Mouse (Mus musculus): ENCODE data around the gene Evi5. TPM values are rescaled to one million over a fixed set of nuclear protein-coding genes. Genes with fewer than 3 reads are reported as not detected.
A peak's percentile ranks its signal among the peaks of the same experiment; 100 is the strongest.

The Evi5 gene
- polyA plus RNA-seq, 1 experiment from 2014 or later: 61.7 TPM

GRCm38 (mm10) chr5:107721638-107722011, 153.3 kb downstream of the Evi5 start:
- Histone ChIP-seq H3K36me3 (replicated peaks; ENCODE audit: control insufficient read depth, insufficient read depth, low read depth, low read length) (no peaks in the 10 kb centered on the region), H3K27me3 (ENCODE audit: control insufficient read depth, insufficient read depth, low read length) (peaks cover 83% of the 10 kb centered on the region), H3K4me3 (ENCODE audit: low read depth, low read length) (peak overlapping the region; percentile 29), H3K9me3 (replicated peaks; ENCODE audit: control insufficient read depth, low read length) (no peaks in the 10 kb centered on the region), H3K9ac (replicated peaks; ENCODE audit: low read length) (no peak overlapping the region), H3K4me2 (ENCODE audit: low read depth, low read length) (peak overlapping the region; percentile 48), H3K27ac (replicated peaks; ENCODE audit: low read depth, low read length) (no peak overlapping the region), H3K4me1 (ENCODE audit: control insufficient read depth, insufficient read depth, low read length) (peaks cover 18% of the 10 kb centered on the region)
- WGBS: 2% methylated on average over 33 of the region's 33 CpGs
- DNase-seq (ENCODE audit: low spot score): peak; percentile 51
- ATAC-seq (replicated peaks; ENCODE audit: insufficient number of reproducible peaks, low FRiP score, low TSS enrichment, low read depth): no peak

GRCm38 (mm10) chr5:107720991-107721637, 153.8 kb downstream of the Evi5 start:
- H3K9ac ChIP-seq (replicated peaks; ENCODE audit: low read length): no peak overlapping the region
- H3K4me2 ChIP-seq (ENCODE audit: low read depth, low read length): peak overlapping the region; percentile 48
- ATAC-seq (replicated peaks; ENCODE audit: insufficient number of reproducible peaks, low FRiP score, low TSS enrichment, low read depth) (no peak), DNase-seq (ENCODE audit: low spot score) (peak; percentile 27)
- H3K4me1 ChIP-seq (ENCODE audit: control insufficient read depth, insufficient read depth, low read length): peaks cover 17% of the 10 kb centered on the region
- H3K4me3 ChIP-seq (ENCODE audit: low read depth, low read length): peak overlapping the region; percentile 29
- no peak overlapping the region for H3K27ac ChIP-seq (replicated peaks; ENCODE audit: low read depth, low read length)
- WGBS: under 1% methylated on average over 58 of the region's 58 CpGs
- peaks cover 82% of the 10 kb centered on the region for H3K27me3 ChIP-seq (ENCODE audit: control insufficient read depth, insufficient read depth, low read length)
- H3K36me3 ChIP-seq (replicated peaks; ENCODE audit: control insufficient read depth, insufficient read depth, low read depth, low read length): no peaks in the 10 kb centered on the region
- no peaks in the 10 kb centered on the region for H3K9me3 ChIP-seq (replicated peaks; ENCODE audit: control insufficient read depth, low read length)

GRCm38 (mm10) chr5:107720511-107720910, 154.4 kb downstream of the Evi5 start:
- Histone ChIP-seq H3K4me2 (ENCODE audit: low read depth, low read length) (no peak overlapping the region), H3K27ac (replicated peaks; ENCODE audit: low read depth, low read length) (no peak overlapping the region), H3K9ac (replicated peaks; ENCODE audit: low read length) (no peak overlapping the region), H3K4me1 (ENCODE audit: control insufficient read depth, insufficient read depth, low read length) (peaks cover 17% of the 10 kb centered on the region), H3K4me3 (ENCODE audit: low read depth, low read length) (no peak overlapping the region), H3K9me3 (replicated peaks; ENCODE audit: control insufficient read depth, low read length) (no peaks in the 10 kb centered on the region), H3K27me3 (ENCODE audit: control insufficient read depth, insufficient read depth, low read length) (peaks cover 79% of the 10 kb centered on the region), H3K36me3 (replicated peaks; ENCODE audit: control insufficient read depth, insufficient read depth, low read depth, low read length) (no peaks in the 10 kb centered on the region)
- DNase-seq (ENCODE audit: low spot score) (no peak), ATAC-seq (replicated peaks; ENCODE audit: insufficient number of reproducible peaks, low FRiP score, low TSS enrichment, low read depth) (no peak)
- WGBS: 6% methylated on average over 5 of the region's 5 CpGs

- DNase-seq (ENCODE audit: low spot score) (no peak), ATAC-seq (replicated peaks; ENCODE audit: insufficient number of reproducible peaks, low FRiP score, low TSS enrichment, low read depth) (no peak)
- WGBS: 24% methylated on average over 1 of the region's 1 CpGs
- peaks cover 72% of the 10 kb centered on the region for H3K27me3 ChIP-seq (ENCODE audit: control insufficient read depth, insufficient read depth, low read length)
- no peaks in the 10 kb centered on the region for H3K36me3 ChIP-seq (replicated peaks; ENCODE audit: control insufficient read depth, insufficient read depth, low read depth, low read length)
- no peak overlapping the region for H3K27ac ChIP-seq (replicated peaks; ENCODE audit: low read depth, low read length)
- no peak overlapping the region for H3K4me3 ChIP-seq (ENCODE audit: low read depth, low read length)
- H3K4me1 ChIP-seq (ENCODE audit: control insufficient read depth, insufficient read depth, low read length): peaks cover 10% of the 10 kb centered on the region
- no peaks in the 10 kb centered on the region for H3K9me3 ChIP-seq (replicated peaks; ENCODE audit: control insufficient read depth, low read length)
- H3K4me2 ChIP-seq (ENCODE audit: low read depth, low read length): no peak overlapping the region
- no peak overlapping the region for H3K9ac ChIP-seq (replicated peaks; ENCODE audit: low read length)
These were observed 155.1 kb downstream of the Evi5 start for GRCm38 (mm10) chr5:107719786-107720185.

- peaks cover 68% of the 10 kb centered on the region for H3K27me3 ChIP-seq (ENCODE audit: control insufficient read depth, insufficient read depth, low read length)
- no peaks in the 10 kb centered on the region for H3K36me3 ChIP-seq (replicated peaks; ENCODE audit: control insufficient read depth, insufficient read depth, low read depth, low read length)
- no peak overlapping the region for H3K4me3 ChIP-seq (ENCODE audit: low read depth, low read length)
- 18% methylated on average over 3 of the region's 3 CpGs for WGBS
- H3K9me3 ChIP-seq (replicated peaks; ENCODE audit: control insufficient read depth, low read length): no peaks in the 10 kb centered on the region
- no peak overlapping the region for H3K27ac ChIP-seq (replicated peaks; ENCODE audit: low read depth, low read length)
- H3K4me1 ChIP-seq (ENCODE audit: control insufficient read depth, insufficient read depth, low read length): peaks cover 8% of the 10 kb centered on the region
- no peak overlapping the region for H3K4me2 ChIP-seq (ENCODE audit: low read depth, low read length)
- ATAC-seq (replicated peaks; ENCODE audit: insufficient number of reproducible peaks, low FRiP score, low TSS enrichment, low read depth): no peak
- no peak overlapping the region for H3K9ac ChIP-seq (replicated peaks; ENCODE audit: low read length)
- peak; percentile 14 for DNase-seq (ENCODE audit: low spot score)
These were observed 155.7 kb downstream of the Evi5 start for GRCm38 (mm10) chr5:107719209-107719608.

- no peaks in the 10 kb centered on the region for H3K36me3 ChIP-seq (replicated peaks; ENCODE audit: control insufficient read depth, insufficient read depth, low read depth, low read length)
- WGBS: 10% methylated on average over 11 of the region's 11 CpGs
- no peak overlapping the region for H3K4me3 ChIP-seq (ENCODE audit: low read depth, low read length)
- no peak overlapping the region for H3K9ac ChIP-seq (replicated peaks; ENCODE audit: low read length)
- no peaks in the 10 kb centered on the region for H3K9me3 ChIP-seq (replicated peaks; ENCODE audit: control insufficient read depth, low read length)
- DNase-seq (ENCODE audit: low spot score) (peak; percentile 5), ATAC-seq (replicated peaks; ENCODE audit: insufficient number of reproducible peaks, low FRiP score, low TSS enrichment, low read depth) (no peak)
- no peak overlapping the region for H3K27ac ChIP-seq (replicated peaks; ENCODE audit: low read depth, low read length)
- H3K4me2 ChIP-seq (ENCODE audit: low read depth, low read length): no peak overlapping the region
- H3K27me3 ChIP-seq (ENCODE audit: control insufficient read depth, insufficient read depth, low read length): peaks cover 56% of the 10 kb centered on the region
- H3K4me1 ChIP-seq (ENCODE audit: control insufficient read depth, insufficient read depth, low read length): no peaks in the 10 kb centered on the region; the same call in 1 of the 2 replicates
These were observed 157.0 kb downstream of the Evi5 start for GRCm38 (mm10) chr5:107717871-107718361.

GRCm38 (mm10) chr5:107711689-107712088, 163.2 kb downstream of the Evi5 start:
- H3K9me3 ChIP-seq (replicated peaks; ENCODE audit: control insufficient read depth, low read length): no peaks in the 10 kb centered on the region
- ATAC-seq (replicated peaks; ENCODE audit: insufficient number of reproducible peaks, low FRiP score, low TSS enrichment, low read depth) (no peak), DNase-seq (ENCODE audit: low spot score) (no peak)
- no peak overlapping the region for H3K4me3 ChIP-seq (ENCODE audit: low read depth, low read length)
- peaks cover 5% of the 10 kb centered on the region; the same call in 1 of the 2 replicates for H3K27me3 ChIP-seq (ENCODE audit: control insufficient read depth, insufficient read depth, low read length)
- H3K4me2 ChIP-seq (ENCODE audit: low read depth, low read length): no peak overlapping the region
- no peaks in the 10 kb centered on the region for H3K4me1 ChIP-seq (ENCODE audit: control insufficient read depth, insufficient read depth, low read length)
- no peak overlapping the region for H3K27ac ChIP-seq (replicated peaks; ENCODE audit: low read depth, low read length)
- 71% methylated on average over 2 of the region's 2 CpGs for WGBS
- H3K9ac ChIP-seq (replicated peaks; ENCODE audit: low read length): no peak overlapping the region
- no peaks in the 10 kb centered on the region for H3K36me3 ChIP-seq (replicated peaks; ENCODE audit: control insufficient read depth, insufficient read depth, low read depth, low read length)

- Histone ChIP-seq H3K9ac (replicated peaks; ENCODE audit: low read length) (no peak overlapping the region), H3K36me3 (replicated peaks; ENCODE audit: control insufficient read depth, insufficient read depth, low read depth, low read length) (no peaks in the 10 kb centered on the region), H3K9me3 (replicated peaks; ENCODE audit: control insufficient read depth, low read length) (no peaks in the 10 kb centered on the region), H3K4me2 (ENCODE audit: low read depth, low read length) (no peak overlapping the region), H3K4me3 (ENCODE audit: low read depth, low read length) (no peak overlapping the region), H3K27ac (replicated peaks; ENCODE audit: low read depth, low read length) (no peak overlapping the region), H3K4me1 (ENCODE audit: control insufficient read depth, insufficient read depth, low read length) (no peaks in the 10 kb centered on the region), H3K27me3 (ENCODE audit: control insufficient read depth, insufficient read depth, low read length) (no peaks in the 10 kb centered on the region)
- DNase-seq (ENCODE audit: low spot score) (no peak), ATAC-seq (replicated peaks; ENCODE audit: insufficient number of reproducible peaks, low FRiP score, low TSS enrichment, low read depth) (no peak)
- 87% methylated on average over 8 of the region's 8 CpGs for WGBS
These were observed 166.6 kb downstream of the Evi5 start for GRCm38 (mm10) chr5:107708124-107708797.
